Mouse (Mus musculus) v-Abl transformed pro-B cells (cell line): ENCODE data around the gene Scn2b.

ENCODE experiments used
- in situ Hi-C, 2 experiments: fragments of 400-800 bp; cut with MboI; formaldehyde crosslinking; loops; one replicate each; pipeline ENCODE4 v1.15.1; 2025; ENCODE audit not compliant: unreplicated experiment in 2 of 2

The Scn2b gene

DNA sequence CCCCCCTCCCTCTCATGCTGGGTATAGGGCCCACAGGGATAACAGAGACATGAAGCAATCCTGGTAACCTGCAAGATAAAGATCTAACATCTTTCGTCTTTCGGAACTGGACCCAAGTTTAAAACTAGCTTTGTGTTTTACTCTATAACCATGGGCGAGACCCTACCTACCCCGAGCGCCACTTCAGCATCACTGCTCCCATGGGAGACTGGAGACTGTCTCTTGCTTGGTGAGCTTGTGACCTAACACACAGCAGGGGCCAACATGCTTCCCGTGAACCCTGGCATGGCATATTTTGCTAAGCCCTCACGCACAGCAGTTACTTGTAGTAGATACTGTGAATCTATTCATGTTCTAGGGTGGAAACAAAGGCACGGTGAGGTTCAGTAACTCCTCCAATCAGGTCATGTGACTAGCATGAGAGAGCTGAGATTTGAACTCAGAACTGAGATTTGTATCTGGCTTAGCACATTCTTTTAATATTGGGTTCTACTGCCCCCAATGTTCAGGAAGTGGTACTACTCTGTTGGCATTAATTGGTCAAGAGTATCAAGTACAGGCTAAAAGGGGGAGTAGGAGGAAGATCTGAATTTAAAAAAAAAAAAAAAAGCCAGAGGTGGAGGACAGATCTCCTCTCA is 1.9 kb downstream of the Scn2b start:
- in situ Hi-C loops = loop anchor here (5.0 to 10.0 kb wide), 3 partner anchors 62 to 92 kb away; partner anchors contain the start of gene Mpzl3 (in 2 of the 2)

DNA sequence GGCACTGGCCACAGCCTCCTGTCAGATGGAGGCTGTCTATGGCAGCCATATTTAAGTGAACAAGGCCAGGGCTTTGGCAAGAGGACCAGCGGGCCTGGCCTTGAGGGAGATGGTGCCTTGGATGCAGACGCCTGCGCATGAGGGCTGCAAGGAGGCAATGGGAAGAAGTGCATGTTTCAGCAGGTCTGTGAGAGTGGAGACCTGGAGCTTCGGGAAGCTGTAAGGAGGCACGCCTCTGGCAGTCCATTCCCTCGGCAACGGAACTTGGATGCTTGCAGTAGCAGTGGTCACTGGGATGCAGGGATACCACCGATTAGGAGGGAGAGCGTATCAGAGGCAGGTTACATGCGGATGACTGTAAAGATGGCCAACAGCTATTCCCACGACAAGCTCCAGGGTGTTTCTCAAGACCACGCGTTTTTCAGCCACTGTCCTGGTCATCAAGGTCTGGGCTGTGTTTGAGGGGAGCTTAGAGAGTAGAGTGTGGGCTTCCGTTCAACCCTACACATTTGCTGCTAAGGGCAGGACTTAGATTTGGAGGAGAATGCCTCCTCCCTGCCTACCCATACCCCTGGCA is 2.5 kb downstream of the Scn2b start:
- in situ Hi-C loops = loop anchor here (5.0 to 10.0 kb wide), 3 partner anchors 63 to 93 kb away; partner anchors contain the start of gene Mpzl3 (in 2 of the 2)

DNA sequence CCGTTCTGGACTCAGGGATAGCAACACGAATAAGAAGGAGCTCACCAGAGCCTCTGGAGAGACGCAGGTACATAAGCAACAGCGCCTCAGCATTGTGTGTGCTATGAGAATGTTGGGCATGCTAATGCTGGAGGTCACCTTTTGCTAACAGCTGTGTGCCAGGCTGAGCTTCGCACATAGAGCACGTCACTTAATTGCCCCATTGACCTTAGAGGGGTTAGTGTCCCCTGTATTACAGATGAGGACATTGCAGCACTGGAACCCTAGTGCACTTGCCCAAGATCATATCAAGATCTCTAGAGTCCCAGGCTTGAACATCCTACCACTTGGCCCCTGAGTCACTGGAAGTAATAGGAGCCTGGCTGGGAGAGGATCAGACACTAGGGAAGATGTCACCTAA is 3.0 kb downstream of the Scn2b start:
- in situ Hi-C loops = no loop called here

DNA sequence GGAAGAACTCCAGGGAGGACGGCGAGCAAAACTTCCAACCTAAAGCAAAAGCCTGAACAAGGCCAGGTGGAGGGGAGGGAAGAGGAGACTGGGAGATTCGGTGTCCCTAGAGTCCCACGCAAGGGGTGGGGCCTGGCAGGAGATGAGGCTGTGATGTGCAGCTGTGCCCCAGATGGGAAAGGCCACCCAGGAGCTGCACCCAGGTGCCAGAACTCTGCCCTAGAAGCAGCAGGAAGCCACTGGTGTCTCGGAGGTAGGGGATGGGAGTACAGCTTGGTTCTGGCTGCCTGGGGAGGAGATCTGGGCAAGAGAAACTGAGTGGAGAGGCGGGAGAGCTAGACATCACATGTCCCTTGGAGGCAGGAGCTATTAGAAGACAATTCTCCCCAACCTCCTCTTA is 3.4 kb downstream of the Scn2b start:
- in situ Hi-C loops = no loop called here

DNA sequence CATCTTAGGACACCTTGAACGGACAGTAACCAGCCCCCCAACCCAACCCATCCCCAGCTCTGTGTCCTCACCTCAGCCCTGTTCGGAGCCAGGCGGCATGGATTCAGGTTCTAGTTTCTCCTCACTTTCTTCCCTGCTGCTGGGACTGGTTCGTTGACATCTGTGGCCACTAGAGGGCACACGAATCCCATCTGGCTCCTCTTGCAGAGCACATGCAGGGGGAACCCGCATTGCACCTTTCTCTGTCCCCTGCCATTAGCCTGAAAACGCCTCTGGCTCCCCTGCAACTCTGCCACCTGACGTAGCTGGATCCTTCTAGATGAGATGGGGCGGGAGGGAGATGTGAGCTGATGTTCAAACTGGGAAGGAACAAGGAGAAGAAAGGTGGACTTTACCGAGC is 4.2 kb downstream of the Scn2b start:
- in situ Hi-C loops = no loop called here

DNA sequence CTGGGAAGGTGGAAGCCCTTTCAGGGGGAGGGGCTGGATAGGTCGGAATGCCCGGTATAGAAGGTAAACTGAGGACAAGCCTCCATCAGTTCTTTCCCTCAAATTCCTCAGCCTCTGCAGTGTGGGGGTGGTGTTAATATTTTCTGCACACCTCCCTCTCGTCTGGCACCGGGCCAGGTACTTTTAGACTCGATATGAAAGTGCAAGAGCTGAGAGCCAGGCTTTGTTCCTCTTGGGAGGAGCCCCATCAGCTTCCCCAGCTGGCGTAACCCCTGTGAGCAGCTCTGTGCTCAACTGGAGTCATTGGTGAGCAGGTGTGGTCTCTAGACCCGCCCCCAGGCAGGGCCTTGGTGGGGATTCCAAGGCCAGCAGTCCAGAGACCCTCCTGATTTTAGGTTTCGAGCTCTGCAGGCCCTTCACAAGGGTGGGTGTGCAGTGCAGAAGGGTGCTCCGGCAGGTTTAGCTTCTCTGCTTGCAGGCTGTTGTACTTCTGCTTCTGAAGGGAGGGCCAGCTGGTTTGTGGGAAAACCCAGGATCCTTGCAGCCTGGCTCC is 4.7 kb downstream of the Scn2b start:
- in situ Hi-C loops = no loop called here

DNA sequence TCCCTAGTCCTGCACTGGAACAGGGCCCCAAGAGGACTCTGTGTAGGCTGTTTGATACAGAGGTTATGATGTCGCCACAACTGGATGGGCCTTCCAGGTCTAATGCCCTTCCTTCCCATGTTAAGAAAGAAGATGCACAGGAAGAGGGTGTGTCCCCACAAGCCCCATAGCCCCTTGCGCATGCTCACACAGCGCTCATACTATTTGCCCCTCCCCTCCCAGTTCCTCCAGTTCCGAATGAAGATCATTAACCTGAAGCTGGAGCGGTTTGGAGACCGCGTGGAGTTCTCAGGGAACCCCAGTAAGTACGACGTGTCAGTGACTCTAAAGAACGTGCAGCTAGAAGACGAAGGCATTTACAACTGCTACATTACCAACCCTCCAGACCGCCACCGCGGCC is 7.6 kb downstream of the Scn2b start:
- in situ Hi-C loops = no loop called here

DNA sequence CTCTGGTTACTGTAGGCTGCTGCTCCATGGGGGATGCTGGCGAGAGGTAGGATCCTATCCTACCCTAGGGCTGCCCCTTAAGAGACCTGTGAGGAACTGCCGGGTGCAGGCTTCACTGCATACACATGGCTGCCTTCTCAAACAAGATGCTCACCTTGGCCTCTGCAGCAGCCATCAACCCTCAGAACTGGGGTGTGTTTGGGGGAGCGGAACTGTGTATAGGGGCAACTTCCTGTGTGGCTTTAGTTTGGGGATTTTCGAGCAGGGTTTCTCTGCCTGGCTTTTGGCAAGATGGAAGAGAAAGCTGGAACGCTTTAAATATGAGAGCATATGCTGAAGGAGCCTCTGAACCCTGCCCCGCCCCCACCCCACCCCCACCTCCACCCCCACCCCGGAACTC is 9.4 kb downstream of the Scn2b start:
- in situ Hi-C loops = no loop called here

DNA sequence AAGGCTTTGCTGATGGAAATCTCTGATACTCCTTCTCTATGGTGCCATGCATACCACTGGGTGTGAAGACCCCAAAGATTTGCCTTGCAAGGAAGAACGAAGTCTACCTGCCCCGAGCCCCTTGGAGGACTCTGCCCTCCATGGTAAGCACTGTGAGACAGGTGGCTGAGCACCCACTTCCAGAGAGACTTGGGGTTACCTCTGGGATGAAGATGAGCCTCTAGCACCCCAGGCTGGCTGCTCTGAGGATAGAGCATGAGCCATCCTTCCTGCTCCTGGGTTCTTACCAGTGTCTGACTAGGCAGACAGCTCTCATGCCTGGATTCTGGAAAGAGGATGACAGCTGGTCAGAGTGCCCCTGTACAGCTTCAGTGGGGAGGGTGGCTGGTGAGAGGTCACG is 12.5 kb downstream of the Scn2b start:
- in situ Hi-C loops = loop anchor here (5.0 to 10.0 kb wide), 3 partner anchors 155 to 262 kb away; no protein-coding TSS in a partner anchor

DNA sequence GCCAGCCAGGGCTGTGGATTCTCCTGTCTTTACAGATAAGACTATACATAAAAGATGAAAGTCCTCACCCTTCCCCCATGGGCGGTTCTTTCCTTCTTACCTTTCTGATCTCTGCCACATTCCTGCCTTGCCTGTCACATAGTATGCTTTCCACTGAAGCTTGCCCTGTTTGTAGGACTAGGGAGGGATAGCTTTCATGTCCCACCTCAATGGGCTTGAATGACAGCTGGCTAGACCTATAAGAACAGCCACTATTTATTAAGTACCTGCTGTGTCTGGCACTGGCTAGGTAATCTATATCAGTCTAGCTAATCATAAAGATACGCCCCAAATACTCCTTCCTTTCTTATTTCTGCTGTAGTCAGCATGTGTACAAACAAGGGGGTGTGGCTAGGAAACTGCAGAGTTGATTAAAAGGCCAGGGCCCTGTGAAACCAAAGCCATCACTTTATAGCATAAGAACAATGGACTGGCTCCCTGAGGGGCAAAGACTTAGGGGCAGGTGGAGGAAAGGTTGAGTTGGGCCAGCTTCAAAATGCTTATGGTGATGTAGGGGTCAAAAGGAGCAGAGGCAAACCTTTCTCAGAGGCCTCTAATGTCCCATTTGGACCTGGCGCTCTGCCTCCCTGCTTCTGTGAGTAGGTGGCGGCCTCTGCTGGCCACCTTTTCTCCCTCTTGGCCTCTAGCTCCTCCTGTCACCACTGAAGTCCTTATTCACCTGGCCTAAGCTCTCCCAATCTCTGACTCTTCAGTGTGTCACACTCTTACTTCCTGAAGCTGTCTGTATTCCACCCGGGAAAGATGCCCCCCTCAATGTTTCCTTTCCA is 16.1 kb downstream of the Scn2b start:
- in situ Hi-C loops = loop anchor here (5.0 to 10.0 kb wide), 3 partner anchors 159 to 259 kb away; no protein-coding TSS in a partner anchor

DNA sequence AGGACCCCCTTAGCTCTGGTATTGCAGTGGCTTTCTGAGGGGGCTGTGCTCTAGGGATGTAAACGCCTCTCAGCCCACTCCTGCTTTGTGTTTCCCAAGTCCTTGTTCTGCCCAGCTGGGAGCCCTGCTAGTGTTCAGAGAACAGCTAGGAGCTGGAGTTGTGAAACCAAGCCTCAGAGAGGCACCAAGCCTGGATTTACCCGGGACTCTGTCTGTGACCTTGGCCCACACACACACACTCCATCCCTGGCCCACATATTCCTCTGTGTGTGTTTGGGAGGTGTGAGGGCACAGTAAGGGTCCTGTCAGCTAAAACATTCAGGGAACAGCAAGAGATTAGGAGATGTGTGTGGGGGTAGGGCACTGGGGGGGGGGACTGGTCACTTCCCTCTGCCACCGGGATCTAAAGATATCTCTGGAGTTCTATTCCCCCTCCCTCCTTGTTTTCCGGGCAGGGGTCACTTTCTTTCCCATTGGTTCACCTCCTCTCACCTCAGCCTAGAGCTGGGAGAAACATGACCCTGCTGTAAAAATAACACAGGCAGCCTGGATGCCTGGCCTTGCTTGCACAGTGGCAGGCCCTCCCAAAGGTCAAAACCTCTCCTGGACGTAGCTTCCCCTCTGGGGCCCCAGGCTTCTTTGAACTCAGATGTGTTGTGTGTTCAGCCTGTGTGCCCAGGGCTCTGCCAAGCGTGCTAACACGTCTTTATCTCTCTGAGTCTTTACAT is 19.0 kb downstream of the Scn2b start:
- in situ Hi-C loops = loop anchor here in 1 of 2 experiments (10.0 kb wide), 1 partner anchor 162 kb away; no protein-coding TSS in a partner anchor

DNA sequence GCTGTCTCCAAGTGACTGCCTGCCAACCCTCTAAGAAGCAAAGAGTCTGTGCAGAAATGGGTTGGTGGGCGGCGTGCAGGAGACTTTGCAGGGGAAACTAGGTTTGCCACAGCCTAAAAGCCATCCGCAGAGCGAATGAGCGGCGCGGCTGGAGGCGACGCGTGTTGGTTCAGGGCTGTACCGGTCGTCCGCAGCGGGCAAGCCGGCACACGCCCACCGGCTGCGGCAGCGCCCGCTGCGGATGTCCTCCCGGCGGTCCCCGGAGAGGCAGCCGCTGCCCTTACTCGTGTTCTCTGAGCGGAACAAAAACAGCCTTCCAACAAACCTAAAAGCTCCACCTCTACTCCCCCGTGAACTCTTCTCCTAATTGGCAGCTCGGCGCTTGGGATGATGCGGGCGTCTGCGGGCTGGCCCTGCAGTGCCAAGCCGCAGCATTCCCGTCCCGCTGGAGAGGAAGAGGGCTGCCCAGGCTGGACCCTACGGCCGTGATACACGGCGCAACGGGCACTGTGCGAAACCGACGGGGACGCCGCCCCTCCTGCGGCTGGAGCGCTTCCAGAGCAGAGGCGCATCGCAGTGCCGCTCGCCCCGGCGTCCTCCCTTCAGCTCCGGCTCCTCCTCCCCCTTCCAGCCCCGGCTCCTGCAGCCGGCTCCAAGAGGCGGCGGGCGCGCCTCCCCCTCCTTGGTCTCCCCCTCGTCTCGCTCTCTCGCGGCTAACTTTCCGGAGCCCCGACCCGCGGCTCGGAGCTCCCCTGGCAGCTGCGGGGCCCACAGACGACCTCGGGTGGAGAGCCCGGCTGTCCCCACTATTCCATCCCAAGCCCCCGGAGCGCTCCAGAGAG is 20.8 kb downstream of the Scn2b start, which contains the start of gene Scn4b:
Scn4b (plus strand) TSS at position 205 of the 842 bp plus-strand sequence.
- in situ Hi-C loops = loop anchor here in 1 of 2 experiments (10.0 kb wide), 1 partner anchor 164 kb away; no protein-coding TSS in a partner anchor

DNA sequence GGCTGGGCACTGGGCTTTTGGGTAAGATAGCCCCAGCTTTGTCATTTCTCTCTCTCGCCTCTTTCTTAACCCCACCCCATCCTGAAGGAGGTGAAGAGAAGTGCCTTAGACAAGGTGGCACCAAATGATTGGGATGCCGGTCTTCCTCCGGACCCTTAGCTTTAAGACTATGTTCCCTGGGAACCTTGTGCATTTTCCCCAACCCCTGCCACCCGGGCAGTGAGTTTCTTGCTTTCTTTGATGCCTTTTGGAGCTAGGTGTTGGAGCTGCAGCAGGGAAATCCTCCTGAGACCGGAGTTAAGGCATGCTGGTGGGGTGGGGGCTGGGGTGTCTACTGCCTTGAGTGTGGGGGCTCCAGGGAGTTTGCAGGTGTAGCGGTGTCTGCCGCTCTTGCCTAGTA is 21.5 kb downstream of the Scn2b start:
- in situ Hi-C loops = loop anchor here in 1 of 2 experiments (10.0 kb wide), 1 partner anchor 164 kb away; no protein-coding TSS in a partner anchor

DNA sequence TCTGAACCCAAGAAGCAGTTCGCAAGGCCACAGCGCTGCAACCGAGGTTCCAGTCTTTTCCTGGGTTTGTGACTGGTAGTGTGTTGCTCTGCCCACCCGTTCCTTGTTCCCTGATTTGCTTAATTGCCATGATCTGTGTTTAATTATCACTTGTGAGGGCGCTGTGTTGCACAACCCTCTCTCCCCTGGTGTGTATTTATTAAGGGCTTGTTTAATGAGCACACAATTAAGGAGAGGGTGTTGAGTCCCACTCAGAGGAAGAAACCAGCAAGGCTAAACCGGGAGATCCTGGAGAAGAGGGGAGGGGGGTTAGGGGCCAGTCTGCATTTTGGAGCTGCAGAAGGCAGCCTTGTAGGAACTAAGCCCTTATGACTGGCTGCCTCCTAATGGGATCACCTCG is 23.4 kb downstream of the Scn2b start:
- in situ Hi-C loops = loop anchor here (5.0 to 10.0 kb wide), 7 partner anchors 81 to 476 kb away; no protein-coding TSS in a partner anchor

DNA sequence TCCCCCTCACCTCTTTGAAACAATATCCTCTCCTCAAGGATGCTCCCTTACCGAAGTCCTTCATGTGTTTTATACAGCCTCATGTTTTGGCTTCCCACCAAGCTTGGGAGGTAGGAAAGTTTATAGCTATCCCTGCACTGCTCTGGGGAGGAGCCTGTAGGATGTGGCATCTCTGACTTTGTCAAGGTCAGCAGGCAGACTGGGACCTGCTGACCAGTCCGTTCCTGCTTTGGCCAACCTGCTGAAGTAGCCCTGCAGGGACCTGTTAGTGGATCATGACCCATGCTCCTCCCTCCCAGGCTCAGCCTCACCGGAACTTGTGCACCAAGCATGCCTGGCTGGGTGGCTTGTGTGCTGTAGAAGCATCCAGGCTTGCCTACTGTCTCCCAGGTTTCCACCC is 25.1 kb downstream of the Scn2b start:
- in situ Hi-C loops = loop anchor here (5.0 to 10.0 kb wide), 7 partner anchors 80 to 478 kb away; no protein-coding TSS in a partner anchor

DNA sequence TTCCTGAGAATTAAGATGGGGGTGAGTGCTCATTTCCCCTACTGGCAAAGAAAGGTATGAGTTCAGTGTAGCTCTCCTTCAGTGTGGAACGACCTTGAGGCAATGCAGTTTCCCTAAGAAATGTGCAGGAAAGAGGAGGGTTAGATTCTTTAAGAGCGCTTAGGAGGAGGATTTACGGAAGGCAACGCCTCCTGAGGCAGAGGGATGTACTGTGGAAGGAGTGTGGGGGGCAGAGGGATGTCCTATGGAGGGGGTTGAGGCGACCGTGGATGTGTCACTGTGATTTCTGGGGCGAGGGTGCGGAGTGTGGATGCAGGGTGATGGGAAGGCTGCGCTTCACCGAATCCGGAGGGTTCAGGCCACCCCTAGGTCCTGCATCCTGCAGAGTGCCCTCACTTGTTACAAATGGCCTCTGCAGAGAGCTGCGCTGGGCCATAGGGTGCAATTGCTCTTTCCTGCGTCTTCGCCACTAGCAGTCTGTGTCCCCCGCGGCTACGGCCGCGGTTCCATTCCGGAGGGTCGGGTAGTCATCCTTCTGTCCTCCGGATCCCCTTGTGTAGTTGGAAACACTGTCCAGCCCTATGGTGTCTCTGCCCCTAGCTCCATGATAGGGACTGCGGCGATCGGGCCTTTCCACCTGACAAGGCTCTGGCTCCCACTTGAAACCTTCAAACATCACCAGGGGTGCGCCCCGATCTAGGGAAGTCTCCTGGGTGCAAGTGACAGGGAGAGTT is 28.1 kb downstream of the Scn2b start:
- in situ Hi-C loops = loop anchor here (5.0 to 10.0 kb wide), 5 partner anchors 37 to 481 kb away; partner anchors contain the start of gene BC049352 (in 1 of the 2)

DNA sequence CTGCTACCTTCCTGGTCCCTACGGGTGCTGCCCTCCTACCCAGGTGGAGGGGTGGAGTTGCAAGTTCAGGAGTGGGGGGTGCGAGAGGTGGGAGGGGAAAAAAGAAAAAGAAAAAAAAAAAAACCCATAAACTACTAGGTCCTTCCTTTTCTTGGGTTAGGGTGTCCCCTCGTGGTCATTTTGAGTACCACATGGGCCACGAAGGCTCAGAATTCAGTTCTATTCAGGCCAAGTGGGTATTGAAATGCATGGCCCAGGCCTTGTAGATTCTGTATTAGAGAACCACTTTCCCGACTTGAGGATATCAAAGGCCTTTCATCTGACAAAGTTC is 28.6 kb downstream of the Scn2b start:
- in situ Hi-C loops = loop anchor here (5.0 to 10.0 kb wide), 5 partner anchors 36 to 481 kb away; partner anchors contain the start of gene BC049352 (in 1 of the 2)

DNA sequence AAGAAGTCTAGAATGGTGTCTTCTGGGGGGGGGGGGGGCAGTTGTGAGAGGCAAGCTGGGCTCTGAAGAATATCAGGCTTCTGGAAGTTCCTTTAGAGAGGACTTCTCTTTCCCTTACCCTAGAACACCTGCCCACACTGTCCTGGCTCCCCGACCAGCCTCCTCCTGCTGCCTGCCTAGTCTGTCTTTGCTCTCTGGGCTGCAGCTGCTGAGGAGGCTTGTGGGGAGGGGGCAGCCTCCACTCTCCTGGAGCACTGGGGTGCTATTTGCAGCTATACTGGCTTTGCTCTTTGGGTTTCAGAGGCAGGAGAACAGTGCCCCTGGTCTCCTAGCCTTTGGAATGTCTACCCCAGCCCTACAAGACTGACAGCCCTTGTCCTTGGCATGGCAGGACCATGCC is 33.4 kb downstream of the Scn2b start:
- in situ Hi-C loops = no loop called here
